Mouse (Mus musculus) NIH3T3 (cell line): ENCODE data around the gene Patj.
"Not testable (repeated sequence)": the region's sequence is repeated elsewhere in the genome, so short reads cannot be mapped to it uniquely, and the experiment has no call there.

ENCODE experiments used
- DNase-seq: peaks from one replicate; pipeline ENCODE4 v3.0.0-alpha.2; 2012; ENCODE audit warnings: low read depth

Patj gene

GRCm38 (mm10) chr4:98395690-98396437 lies at the start of gene Patj:
Gene Patj (plus strand): TSS chr4:98395785.
- peak; percentile 87 for DNase-seq

- DNase-seq: no peak
Observed at GRCm38 (mm10) chr4:98348580-98348979, 47.0 kb upstream of the Patj start.

GRCm38 (mm10) chr4:98358034-98358809 lies 37.4 kb upstream of the Patj start:
- no peak for DNase-seq

- no peak for DNase-seq
Observed at GRCm38 (mm10) chr4:98375401-98375800, 20.2 kb upstream of the Patj start.

- no peak for DNase-seq
Observed at GRCm38 (mm10) chr4:98376943-98377342, 18.6 kb upstream of the Patj start.

GRCm38 (mm10) chr4:98382716-98383424 lies 12.7 kb upstream of the Patj start, which contains the start of gene Tm2d1:
Gene Tm2d1 (minus strand): TSS chr4:98383306.
- DNase-seq: peak; percentile 96

GRCm38 (mm10) chr4:98385036-98385435 lies 10.5 kb upstream of the Patj start:
- no peak for DNase-seq

- DNase-seq: no peak
Observed at GRCm38 (mm10) chr4:98395346-98395689, 267 bp upstream of the Patj start.

- peak; percentile 62 for DNase-seq
Observed at GRCm38 (mm10) chr4:98400926-98401583, 5.5 kb downstream of the Patj start.

- no peak for DNase-seq
Observed at GRCm38 (mm10) chr4:98401584-98401962, 6.0 kb downstream of the Patj start.

GRCm38 (mm10) chr4:98403492-98403891 lies 7.9 kb downstream of the Patj start:
- peak; percentile 15 for DNase-seq

- no peak for DNase-seq
Observed at GRCm38 (mm10) chr4:98404412-98404811, 8.8 kb downstream of the Patj start.

GRCm38 (mm10) chr4:98408455-98408854 lies 12.9 kb downstream of the Patj start:
- no peak for DNase-seq

GRCm38 (mm10) chr4:98415150-98415549 lies 19.6 kb downstream of the Patj start:
- not testable (repeated sequence) for DNase-seq

GRCm38 (mm10) chr4:98428371-98428770 lies 32.8 kb downstream of the Patj start:
- no peak for DNase-seq

- DNase-seq: no peak
Observed at GRCm38 (mm10) chr4:98435641-98436457, 40.3 kb downstream of the Patj start.

GRCm38 (mm10) chr4:98436664-98437363 lies 41.2 kb downstream of the Patj start:
- no peak for DNase-seq

GRCm38 (mm10) chr4:98439261-98440005 lies 43.8 kb downstream of the Patj start:
- DNase-seq: no peak

- no peak for DNase-seq
Observed at GRCm38 (mm10) chr4:98441248-98441647, 45.7 kb downstream of the Patj start.
